Mouse (Mus musculus) macrophage (primary cell): Measurements from ENCODE around the gene Rnf135. TPM values are rescaled to one million over a fixed set of nuclear protein-coding genes. Genes with fewer than 3 reads are reported as not detected.
"Not testable (repeated sequence)": the region's sequence is repeated elsewhere in the genome, so short reads cannot be mapped to it uniquely, and the experiment has no call there.

Source experiments
- H3K27ac ChIP-seq: fragments of 350-480 bp; formaldehyde crosslinking; 2 replicates; pipeline ENCODE4 v1.9.0; 2021
- H3K36me3 ChIP-seq: fragments of 350-480 bp; formaldehyde crosslinking; 2 replicates; pipeline ENCODE4 v1.9.0; 2021; ENCODE audit errors: inconsistent target
- H3K4me3 ChIP-seq: fragments of 350-480 bp; formaldehyde crosslinking; 2 replicates; pipeline ENCODE4 v1.9.0; 2021; ENCODE audit errors: inconsistent target
- H3K79me2 ChIP-seq: fragments of 350-480 bp; formaldehyde crosslinking; 2 replicates; pipeline ENCODE4 v1.9.0; 2021; ENCODE audit errors: inconsistent target
- WGBS: methylation state at CpG from one replicate; pipeline ENCODE4 v1.1.7; 2026; ENCODE audit warnings: inconsistent platforms; ENCODE audit not compliant: missing documents; 5-methylcytosine and 5-hydroxymethylcytosine counted together
- polyA plus RNA-seq: library from polyadenylated mRNA; stranded (reverse); fragments of 250-400 nt; gene quantifications from 3 replicates; pipeline ENCODE4 v1.2.4, GENCODE M21; 2018; ENCODE audit warnings: inconsistent platforms
- total RNA-seq, 78 experiments: library from RNA; depleted of rRNA; stranded (reverse); fragments of 250-400 nt; gene quantifications; 1 replicate in 9 of 78; 2 replicates in 24 of 78; 3 replicates in 43 of 78; 4 replicates in 2 of 78; pipeline ENCODE4 v1.2.4; 2018; ENCODE audit warnings: inconsistent platforms in 56 of 78

The Rnf135 gene
- 10 to 100 TPM; 17.2 to 69.8 (median 48.8) TPM for total RNA-seq (2018; cell fraction: chromatin; rRNA removed)
- total RNA-seq (2018; cell fraction: cytosol; rRNA removed), result 10 to 100 TPM; 15.5 to 57.5 (median 30.7) TPM
- total RNA-seq (2018; cell fraction: nucleus; rRNA removed), result 10 to 100 TPM; 23.7 to 88.1 (median 50.5) TPM
- 8.8 to 30.5 TPM (median 15.2 TPM) in 3 replicates for polyA plus RNA-seq

- Histone ChIP-seq H3K27ac (peak within 1 kb of the TSS; percentile 95), H3K79me2 (peaks cover 37% of the 10 kb centered on the region), H3K36me3 (peaks cover 6% of the 10 kb centered on the region; the same call in 1 of the 2 replicates), H3K4me3 (peak within 1 kb of the TSS; percentile 92)
- WGBS, result 1% methylated on average over 30 of the region's 33 CpGs
These were observed at the start of gene Rnf135 for GRCm38 (mm10) chr11:80183705-80184255. Rnf135 (plus strand) TSS chr11:80183851.

- peaks cover 14% of the 10 kb centered on the region; the same call in 1 of the 2 replicates for H3K79me2 ChIP-seq
- peaks cover 16% of the 10 kb centered on the region; the same call in 1 of the 2 replicates for H3K36me3 ChIP-seq
- H3K27ac ChIP-seq, result no peak overlapping the region
- H3K4me3 ChIP-seq, result no peak overlapping the region
- WGBS, result 69% methylated on average over 4 of the region's 4 CpGs
These were observed 48.9 kb upstream of the Rnf135 start for GRCm38 (mm10) chr11:80134744-80135143.

GRCm38 (mm10) chr11:80135954-80136683 lies 47.5 kb upstream of the Rnf135 start:
- 92% methylated on average over 7 of the region's 11 CpGs for WGBS
- peaks cover 22% of the 10 kb centered on the region; the same call in 1 of the 2 replicates for H3K36me3 ChIP-seq
- no peak overlapping the region for H3K4me3 ChIP-seq
- H3K79me2 ChIP-seq, result peaks cover 27% of the 10 kb centered on the region; the same call in 1 of the 2 replicates
- H3K27ac ChIP-seq, result no peak overlapping the region

- 92% methylated on average over 13 of the region's 13 CpGs for WGBS
- Histone ChIP-seq H3K4me3 (no peak overlapping the region), H3K79me2 (peaks cover 33% of the 10 kb centered on the region; the same call in 1 of the 2 replicates), H3K27ac (no peak overlapping the region), H3K36me3 (peaks cover 22% of the 10 kb centered on the region; the same call in 1 of the 2 replicates)
These were observed 46.9 kb upstream of the Rnf135 start for GRCm38 (mm10) chr11:80136786-80137185.

DNA sequence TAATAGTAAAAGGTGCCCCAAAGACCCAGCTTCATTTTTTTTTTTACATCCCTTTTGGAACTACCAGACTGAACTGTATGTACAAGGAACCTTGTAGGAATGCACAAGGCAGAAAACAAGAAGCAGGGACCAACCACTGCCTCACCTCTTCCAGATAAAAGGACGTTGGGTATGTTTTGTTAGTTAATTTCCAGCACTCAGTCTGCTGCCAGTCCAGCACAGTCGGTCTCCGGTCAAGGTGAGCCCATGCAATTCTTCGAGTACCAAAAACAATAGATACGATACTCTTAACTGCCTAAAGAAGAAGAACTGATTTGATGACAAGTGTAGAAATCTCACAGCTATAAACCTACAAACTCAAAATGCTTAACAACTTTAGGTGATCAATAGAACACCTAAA lies 45.9 kb upstream of the Rnf135 start:
- Histone ChIP-seq H3K27ac (no peak overlapping the region), H3K36me3 (peaks cover 22% of the 10 kb centered on the region; the same call in 1 of the 2 replicates), H3K79me2 (peaks cover 35% of the 10 kb centered on the region; the same call in 1 of the 2 replicates), H3K4me3 (no peak overlapping the region)
- 96% methylated on average over 5 of the region's 5 CpGs for WGBS

DNA sequence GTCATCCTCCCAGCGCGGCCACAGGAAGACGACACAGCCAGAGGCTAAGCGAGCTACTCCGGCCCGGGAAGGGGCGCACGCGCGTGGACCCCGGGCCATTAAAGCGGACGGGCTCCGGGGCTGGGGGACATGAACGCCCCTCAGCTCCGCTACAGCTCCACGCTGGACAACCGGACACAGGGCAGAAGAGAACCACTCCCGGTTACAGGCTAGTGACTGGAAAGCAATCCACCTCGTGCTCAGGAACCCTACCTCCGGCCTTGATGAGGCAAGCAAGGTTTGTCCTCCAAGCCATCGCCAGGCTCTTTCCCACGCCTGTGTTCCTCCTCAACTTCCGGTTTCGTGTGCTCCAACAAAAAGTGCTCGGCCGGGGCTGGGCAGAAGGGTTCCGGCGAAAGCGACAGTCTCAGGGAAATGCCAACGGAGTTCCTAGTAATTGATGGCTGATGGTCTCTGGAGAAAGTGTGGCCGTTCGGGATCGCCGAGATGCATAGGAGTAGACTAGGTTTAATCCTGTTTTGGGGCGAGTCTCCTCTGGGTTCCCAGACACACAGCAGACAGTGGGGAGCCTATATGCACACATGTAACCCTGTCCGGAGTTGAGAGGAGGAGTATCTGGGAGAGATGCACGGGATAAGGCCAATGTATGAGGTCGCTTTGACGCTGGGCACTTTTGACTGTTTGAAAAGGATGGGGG lies 41.7 kb upstream of the Rnf135 start, which contains the start of gene Tefm:
Gene Tefm, minus strand, starts transcription at position 351 of the 697 bp plus-strand sequence.
- Histone ChIP-seq H3K79me2 (peaks cover 40% of the 10 kb centered on the region; the same call in 1 of the 2 replicates), H3K4me3 (peak within 1 kb of the TSS; percentile 65), H3K36me3 (peaks cover 17% of the 10 kb centered on the region; the same call in 1 of the 2 replicates), H3K27ac (peak within 1 kb of the TSS; percentile 57)
- 0% methylated on average over 29 of the region's 40 CpGs for WGBS

DNA sequence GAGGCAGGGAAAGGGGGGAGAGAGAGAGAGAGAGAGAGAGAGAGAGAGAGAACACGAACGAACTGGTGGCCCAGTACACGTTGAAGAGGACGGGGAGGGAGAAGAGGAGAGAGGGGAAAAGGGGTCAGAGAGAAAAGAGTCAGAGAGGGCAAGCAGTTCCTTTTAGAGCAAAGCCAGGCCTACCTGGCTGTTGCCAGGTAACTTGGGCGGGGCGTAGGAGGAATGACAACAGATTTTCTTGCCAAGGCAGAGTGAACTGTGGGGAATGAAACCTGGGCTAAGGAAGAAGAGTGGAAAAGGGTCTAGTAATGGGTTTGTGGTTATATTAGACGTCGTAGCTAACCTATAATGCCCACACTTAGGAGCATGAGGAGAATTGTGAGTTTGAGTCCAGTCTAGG lies 40.8 kb upstream of the Rnf135 start:
- Histone ChIP-seq H3K36me3 (peaks cover 13% of the 10 kb centered on the region; the same call in 1 of the 2 replicates), H3K27ac (peak overlapping the region; percentile 57; the same call in 1 of the 2 replicates), H3K79me2 (peaks cover 40% of the 10 kb centered on the region; the same call in 1 of the 2 replicates), H3K4me3 (peak overlapping the region; percentile 65; the same call in 1 of the 2 replicates)
- 52% methylated on average over 8 of the region's 8 CpGs for WGBS

GRCm38 (mm10) chr11:80145787-80146275 lies 37.8 kb upstream of the Rnf135 start:
- Histone ChIP-seq H3K4me3 (no peak overlapping the region), H3K27ac (peak overlapping the region; percentile 91), H3K36me3 (no peaks in the 10 kb centered on the region), H3K79me2 (peaks cover 16% of the 10 kb centered on the region; the same call in 1 of the 2 replicates)
- 0% methylated on average over 10 of the region's 10 CpGs for WGBS

- Histone ChIP-seq H3K4me3 (no peak overlapping the region), H3K79me2 (peaks cover 5% of the 10 kb centered on the region; the same call in 1 of the 2 replicates), H3K27ac (no peak overlapping the region), H3K36me3 (no peaks in the 10 kb centered on the region)
- 61% methylated on average over 5 of the region's 6 CpGs for WGBS
These were observed 35.9 kb upstream of the Rnf135 start for GRCm38 (mm10) chr11:80147748-80148147.

- 88% methylated on average over 1 of the region's 1 CpGs for WGBS
- Histone ChIP-seq H3K27ac (no peak overlapping the region), H3K36me3 (no peaks in the 10 kb centered on the region), H3K4me3 (no peak overlapping the region), H3K79me2 (no peaks in the 10 kb centered on the region; the same call in 1 of the 2 replicates)
These were observed 35.3 kb upstream of the Rnf135 start for GRCm38 (mm10) chr11:80148313-80148712.

DNA sequence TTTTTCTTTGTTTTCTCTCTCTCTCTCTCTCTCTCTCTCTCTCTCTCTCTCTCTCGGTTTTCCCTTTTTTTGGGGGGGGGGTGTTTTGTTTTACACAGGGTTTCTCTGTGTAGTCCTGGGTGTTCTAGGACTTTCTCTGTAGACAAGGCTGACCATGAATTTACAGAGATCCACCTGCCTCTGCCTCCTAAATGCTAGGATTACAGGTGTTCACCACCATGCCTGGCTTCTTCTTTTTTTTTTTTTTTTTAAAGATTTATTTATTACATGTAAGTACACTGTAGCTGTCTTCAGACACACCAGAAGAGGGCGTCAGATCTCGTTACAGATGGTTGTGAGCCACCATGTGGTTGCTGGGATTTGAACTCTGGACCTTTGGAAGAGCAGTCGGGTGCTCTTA lies 34.7 kb upstream of the Rnf135 start:
- WGBS, result no CpG with 5 or more reads among the region's 4 CpGs
- not testable (repeated sequence) for H3K4me3 ChIP-seq, H3K27ac ChIP-seq, H3K36me3 ChIP-seq, H3K79me2 ChIP-seq

- Histone ChIP-seq H3K79me2 (peaks cover 4% of the 10 kb centered on the region), H3K36me3 (no peaks in the 10 kb centered on the region), H3K27ac (no peak overlapping the region), H3K4me3 (no peak overlapping the region)
- 89% methylated on average over 8 of the region's 8 CpGs for WGBS
These were observed 34.1 kb upstream of the Rnf135 start for GRCm38 (mm10) chr11:80149412-80150023.

DNA sequence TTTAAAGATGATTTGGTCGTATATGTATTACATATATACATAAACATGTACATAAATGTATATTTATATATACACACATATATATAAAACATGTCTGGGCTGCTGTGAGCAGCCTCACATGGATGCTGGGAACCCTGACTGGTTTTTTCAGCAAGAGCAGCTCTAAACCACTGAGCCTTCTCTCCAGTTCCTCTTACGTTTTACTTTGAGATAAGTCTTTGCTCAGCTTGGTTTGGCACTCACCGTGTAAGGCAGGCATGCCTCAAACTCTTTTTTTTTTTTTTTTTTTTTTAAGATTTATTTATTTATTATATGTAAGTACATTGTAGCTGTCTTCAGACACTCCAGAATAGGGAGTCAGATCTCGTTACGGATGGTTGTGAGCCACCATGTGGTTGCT lies 33.1 kb upstream of the Rnf135 start:
- Histone ChIP-seq H3K79me2 (peaks cover 15% of the 10 kb centered on the region), H3K4me3 (no peak overlapping the region), H3K27ac (no peak overlapping the region), H3K36me3 (no peaks in the 10 kb centered on the region)
- WGBS, result 26% methylated on average over 3 of the region's 5 CpGs

DNA sequence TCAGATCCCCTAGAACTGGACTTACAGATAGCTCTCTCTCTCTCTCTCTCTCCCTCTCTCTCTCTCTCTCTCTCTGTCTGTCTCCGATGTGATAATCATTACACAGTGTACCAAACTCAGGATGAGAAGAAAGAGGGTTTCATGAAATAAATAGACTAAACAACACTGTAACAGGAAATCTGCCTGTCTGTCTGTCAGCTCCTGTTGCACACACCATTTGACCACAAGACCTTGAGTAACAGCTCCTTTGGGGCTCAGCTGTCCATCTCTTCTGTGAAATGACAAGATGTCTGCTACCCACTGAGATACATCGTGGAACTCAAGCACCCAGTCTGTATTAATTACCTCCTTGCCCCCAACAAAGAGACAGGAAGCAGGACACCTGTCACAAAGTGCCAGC lies 32.1 kb upstream of the Rnf135 start:
- Histone ChIP-seq H3K79me2 (peaks cover 24% of the 10 kb centered on the region), H3K27ac (no peak overlapping the region), H3K36me3 (no peaks in the 10 kb centered on the region), H3K4me3 (no peak overlapping the region)
- 10% methylated on average over 2 of the region's 2 CpGs for WGBS
